Mouse (Mus musculus) lung, embryonic 15.5 days (tissue): ENCODE data around the gene Dvl2. TPM values are rescaled to one million over a fixed set of nuclear protein-coding genes. Genes with fewer than 3 reads are reported as not detected.
"Not testable (repeated sequence)": the region's sequence is repeated elsewhere in the genome, so short reads cannot be mapped to it uniquely, and the experiment has no call there.

Source experiments
- ATAC-seq: fragments of 200-750 bp; cut with Nextera tagmentation; 2 replicates; pipeline ENCODE4 v1.8.0; 2017; ENCODE audit warnings: moderate number of reproducible peaks, borderline replicate concordance; ENCODE audit not compliant: low FRiP score, low TSS enrichment; ENCODE audit errors: extremely low read depth
- H3K27ac ChIP-seq: fragments of 300-500 bp; sonication (generic); 2 replicates; pipeline ENCODE4 v1.5.1; 2015; ENCODE audit warnings: moderate library complexity, mild to moderate bottlenecking, inconsistent platforms
- H3K27me3 ChIP-seq: fragments of 300-500 bp; sonication (generic); 2 replicates; pipeline ENCODE4 v1.6.1; 2015; ENCODE audit warnings: inconsistent platforms
- H3K36me3 ChIP-seq: fragments of 300-500 bp; sonication (generic); 2 replicates; pipeline ENCODE4 v1.6.1; 2015; ENCODE audit warnings: inconsistent platforms
- H3K4me1 ChIP-seq: fragments of 300-500 bp; sonication (generic); 2 replicates; pipeline ENCODE4 v1.6.1; 2015; ENCODE audit warnings: inconsistent platforms
- H3K4me2 ChIP-seq: fragments of 300-500 bp; sonication (generic); 2 replicates; pipeline ENCODE4 v1.6.1; 2015; ENCODE audit warnings: inconsistent platforms, mild to moderate bottlenecking, moderate library complexity
- H3K4me3 ChIP-seq: fragments of 300-500 bp; sonication (generic); 2 replicates; pipeline ENCODE4 v1.5.1; 2015; ENCODE audit warnings: mild to moderate bottlenecking, inconsistent platforms
- H3K9ac ChIP-seq: fragments of 300-500 bp; sonication (generic); 2 replicates; pipeline ENCODE4 v1.6.1; 2015; ENCODE audit warnings: inconsistent platforms
- H3K9me3 ChIP-seq: fragments of 300-500 bp; sonication (generic); 2 replicates; pipeline ENCODE4 v1.6.1; 2016; ENCODE audit warnings: inconsistent platforms
- WGBS: fragments of 180-500 bp; shearing (Covaris S2); methylation state at CpG from one replicate; pipeline ENCODE4 v1.1.7; 2015; 5-methylcytosine and 5-hydroxymethylcytosine counted together
- polyA plus RNA-seq: library from polyadenylated mRNA; unstranded; fragments of >200 nt; fragmentation: Nextera tagmentation; extraction: Ambion mirVana; gene quantifications from 2 replicates; pipeline ENCODE4 v1.2.1, GENCODE M21; 2015

Dvl2 gene
- polyA plus RNA-seq, 1 experiment from 2014 or later = 40.3 TPM

GRCm38 (mm10) chr11:70014051-70014450, 13.7 kb downstream of the Dvl2 start:
- no peak for ATAC-seq
- peaks cover 41% of the 10 kb centered on the region for H3K36me3 ChIP-seq

GRCm38 (mm10) chr11:70014880-70015558, 14.6 kb downstream of the Dvl2 start, which contains the start of gene Acadvl:
Acadvl (minus strand) TSS chr11:70015411.
- under 1% methylated on average over 35 of the region's 35 CpGs for WGBS

More at GRCm38 (mm10) chr11:70014051-70014450, 13.7 kb downstream of the Dvl2 start:
- Histone ChIP-seq H3K9ac (no peak overlapping the region), H3K4me3 (0 out of 2 replicates have a peak overlapping the region, but pooled peaks have one; percentile 61), H3K4me2 (peak overlapping the region; percentile 93), H3K9me3 (no peaks in the 10 kb centered on the region), H3K27me3 (no peaks in the 10 kb centered on the region), H3K27ac (no peak overlapping the region), H3K4me1 (peaks cover 37% of the 10 kb centered on the region)
- 55% methylated on average over 5 of the region's 5 CpGs for WGBS

GRCm38 (mm10) chr11:70015677-70016076, 15.3 kb downstream of the Dvl2 start:
- Histone ChIP-seq H3K4me1 (peaks cover 53% of the 10 kb centered on the region), H3K27ac (no peak overlapping the region), H3K9ac (no peak overlapping the region), H3K4me2 (peak overlapping the region; percentile 93), H3K4me3 (peak overlapping the region; percentile 61; the same call in 1 of the 2 replicates), H3K27me3 (no peaks in the 10 kb centered on the region), H3K36me3 (peaks cover 24% of the 10 kb centered on the region), H3K9me3 (no peaks in the 10 kb centered on the region)
- WGBS = 61% methylated on average over 6 of the region's 6 CpGs
- no peak for ATAC-seq

More at GRCm38 (mm10) chr11:70014880-70015558, 14.6 kb downstream of the Dvl2 start, which contains the start of gene Acadvl:
- Histone ChIP-seq H3K9ac (peak within 1 kb of the TSS; percentile 75), H3K27ac (peak within 1 kb of the TSS; percentile 75), H3K4me1 (peaks cover 47% of the 10 kb centered on the region), H3K27me3 (no peaks in the 10 kb centered on the region), H3K4me3 (peak within 1 kb of the TSS; percentile 61), H3K4me2 (peak within 1 kb of the TSS; percentile 93), H3K36me3 (peaks cover 31% of the 10 kb centered on the region), H3K9me3 (no peaks in the 10 kb centered on the region)
- peak; percentile 73 for ATAC-seq

GRCm38 (mm10) chr11:70016177-70016576, 15.8 kb downstream of the Dvl2 start:
- Histone ChIP-seq H3K36me3 (peaks cover 19% of the 10 kb centered on the region), H3K4me1 (peaks cover 57% of the 10 kb centered on the region)
- not testable (repeated sequence) for H3K4me3 ChIP-seq, H3K27me3 ChIP-seq, H3K9me3 ChIP-seq, H3K4me2 ChIP-seq, H3K27ac ChIP-seq, ATAC-seq, H3K9ac ChIP-seq
- WGBS = 85% methylated on average over 2 of the region's 2 CpGs

- H3K9me3 ChIP-seq = no peaks in the 10 kb centered on the region
- H3K36me3 ChIP-seq = peaks cover 14% of the 10 kb centered on the region
- peak within 1 kb of the TSS; percentile 77; the same call in 1 of the 2 replicates for H3K9ac ChIP-seq
- peaks cover 57% of the 10 kb centered on the region for H3K4me1 ChIP-seq
- 63% methylated on average over 3 of the region's 3 CpGs for WGBS
- no peak for ATAC-seq
- H3K4me2 ChIP-seq = peak within 1 kb of the TSS; percentile 76
- H3K27ac ChIP-seq = peak within 1 kb of the TSS; percentile 21; the same call in 1 of the 2 replicates
- H3K27me3 ChIP-seq = no peaks in the 10 kb centered on the region
- H3K4me3 ChIP-seq = peak within 1 kb of the TSS; percentile 60; the same call in 1 of the 2 replicates
These were observed 16.3 kb downstream of the Dvl2 start, which contains the start of gene Dlg4 for GRCm38 (mm10) chr11:70016669-70017068. Dlg4 (plus strand) TSS chr11:70016942.

- 46% methylated on average over 7 of the region's 7 CpGs for WGBS
- H3K36me3 ChIP-seq = peaks cover 8% of the 10 kb centered on the region
- H3K27ac ChIP-seq = peak overlapping the region; percentile 21; the same call in 1 of the 2 replicates
- H3K9ac ChIP-seq = peak overlapping the region; percentile 77; the same call in 1 of the 2 replicates
- H3K27me3 ChIP-seq = no peaks in the 10 kb centered on the region
- H3K4me3 ChIP-seq = 0 out of 2 replicates have a peak overlapping the region, but pooled peaks have one; percentile 60
- H3K4me2 ChIP-seq = peak overlapping the region; percentile 76
- H3K9me3 ChIP-seq = no peaks in the 10 kb centered on the region
- H3K4me1 ChIP-seq = peaks cover 60% of the 10 kb centered on the region
- ATAC-seq = no peak
These were observed 16.9 kb downstream of the Dvl2 start for GRCm38 (mm10) chr11:70017199-70017767.

GRCm38 (mm10) chr11:70018131-70018990, 18.0 kb downstream of the Dvl2 start:
- WGBS = 1% methylated on average over 22 of the region's 25 CpGs
- Histone ChIP-seq H3K4me1 (peaks cover 67% of the 10 kb centered on the region), H3K27ac (peak overlapping the region; percentile 85), H3K27me3 (0 out of 2 replicates have a peak, but pooled peaks cover 2% of the 10 kb centered on the region), H3K4me2 (peak overlapping the region; percentile 76), H3K9me3 (no peaks in the 10 kb centered on the region), H3K36me3 (no peaks in the 10 kb centered on the region), H3K4me3 (peak overlapping the region; percentile 60), H3K9ac (peak overlapping the region; percentile 77)
- no peak for ATAC-seq

- WGBS = 20% methylated on average over 2 of the region's 2 CpGs
- peak overlapping the region; percentile 72; the same call in 1 of the 2 replicates for H3K27ac ChIP-seq
- ATAC-seq = no peak
- peak overlapping the region; percentile 60 for H3K4me3 ChIP-seq
- H3K4me2 ChIP-seq = peak overlapping the region; percentile 76
- H3K27me3 ChIP-seq = 0 out of 2 replicates have a peak, but pooled peaks cover 6% of the 10 kb centered on the region
- H3K9me3 ChIP-seq = no peaks in the 10 kb centered on the region
- H3K36me3 ChIP-seq = no peaks in the 10 kb centered on the region
- H3K9ac ChIP-seq = 0 out of 2 replicates have a peak overlapping the region, but pooled peaks have one; percentile 77
- peaks cover 69% of the 10 kb centered on the region for H3K4me1 ChIP-seq
These were observed 19.2 kb downstream of the Dvl2 start for GRCm38 (mm10) chr11:70019495-70020021.

GRCm38 (mm10) chr11:70020022-70020631, 19.7 kb downstream of the Dvl2 start:
- 0 out of 2 replicates have a peak, but pooled peaks cover 6% of the 10 kb centered on the region for H3K27me3 ChIP-seq
- no peaks in the 10 kb centered on the region for H3K9me3 ChIP-seq
- no peaks in the 10 kb centered on the region for H3K36me3 ChIP-seq
- H3K4me3 ChIP-seq = peak overlapping the region; percentile 60
- no peak for ATAC-seq
- H3K27ac ChIP-seq = peak overlapping the region; percentile 72
- WGBS = 14% methylated on average over 8 of the region's 8 CpGs
- H3K4me1 ChIP-seq = peaks cover 69% of the 10 kb centered on the region
- H3K4me2 ChIP-seq = peak overlapping the region; percentile 76
- H3K9ac ChIP-seq = no peak overlapping the region

GRCm38 (mm10) chr11:70020731-70021263, 20.4 kb downstream of the Dvl2 start:
- H3K4me2 ChIP-seq = peak overlapping the region; percentile 76
- H3K36me3 ChIP-seq = no peaks in the 10 kb centered on the region
- 0 out of 2 replicates have a peak, but pooled peaks cover 6% of the 10 kb centered on the region for H3K27me3 ChIP-seq
- H3K9me3 ChIP-seq = no peaks in the 10 kb centered on the region
- ATAC-seq = peak; percentile 84
- 2% methylated on average over 8 of the region's 8 CpGs for WGBS
- H3K9ac ChIP-seq = 0 out of 2 replicates have a peak overlapping the region, but pooled peaks have one; percentile 28
- peak overlapping the region; percentile 60 for H3K4me3 ChIP-seq
- peak overlapping the region; percentile 72 for H3K27ac ChIP-seq
- H3K4me1 ChIP-seq = peaks cover 67% of the 10 kb centered on the region
